Mouse (Mus musculus): ENCODE results near the gene Rgs19. TPM values are rescaled to one million over a fixed set of nuclear protein-coding genes. Genes with fewer than 3 reads are reported as not detected.

Rgs19 gene
- polyA plus RNA-seq, 1 experiment from 2014 or later = 19.0 TPM

DNA sequence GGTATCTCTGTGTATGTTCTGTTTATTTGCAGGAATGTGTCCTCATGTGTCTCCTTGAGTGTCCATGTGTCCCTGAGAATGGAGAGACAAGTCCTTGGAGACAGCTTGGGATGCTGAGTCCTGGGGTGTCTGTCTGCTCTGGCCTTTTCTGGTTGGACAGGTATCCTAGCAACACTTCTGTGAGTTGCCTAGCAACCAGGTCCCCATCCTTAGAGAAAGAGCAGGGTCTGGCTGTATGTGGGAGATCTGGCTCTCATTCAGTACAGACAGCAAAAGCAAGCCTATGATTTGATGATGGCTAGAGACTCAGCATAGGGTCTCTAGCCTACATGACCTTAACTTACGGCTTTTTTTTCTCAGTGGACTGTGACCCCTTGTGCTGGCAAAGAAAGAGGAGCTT lies 20.0 kb upstream of the Rgs19 start:
- no peaks in the 10 kb centered on the region for H3K9me3 ChIP-seq (replicated peaks; ENCODE audit: control insufficient read depth, low read length)
- no peak overlapping the region for H3K4me3 ChIP-seq (ENCODE audit: low read depth, low read length)
- H3K27me3 ChIP-seq (ENCODE audit: control insufficient read depth, insufficient read depth, low read depth, low read length) = no peaks in the 10 kb centered on the region
- 52% methylated on average over 1 of the region's 1 CpGs for WGBS (ENCODE audit: insufficient replicate concordance)
- no peaks in the 10 kb centered on the region for H3K4me1 ChIP-seq (ENCODE audit: control insufficient read depth, low read depth, low read length)
- no peaks in the 10 kb centered on the region for H3K36me3 ChIP-seq (ENCODE audit: control insufficient read depth, insufficient read depth)
- no peak overlapping the region for H3K27ac ChIP-seq (ENCODE audit: low read length)
- no peak for ATAC-seq (ENCODE audit: low read depth)
- H3K4me2 ChIP-seq (ENCODE audit: low read depth, low read length) = no peak overlapping the region
- H3K9ac ChIP-seq (ENCODE audit: low read depth, low read length) = no peak overlapping the region

- H3K4me3 ChIP-seq (ENCODE audit: low read depth, low read length) = no peak overlapping the region
- no peak for ATAC-seq (ENCODE audit: low read depth)
- H3K9ac ChIP-seq (ENCODE audit: low read depth, low read length) = no peak overlapping the region
- H3K9me3 ChIP-seq (replicated peaks; ENCODE audit: control insufficient read depth, low read length) = no peaks in the 10 kb centered on the region
- no peak overlapping the region for H3K27ac ChIP-seq (ENCODE audit: low read length)
- H3K4me2 ChIP-seq (ENCODE audit: low read depth, low read length) = no peak overlapping the region
- WGBS (ENCODE audit: insufficient replicate concordance) = 16% methylated on average over 4 of the region's 4 CpGs
- no peaks in the 10 kb centered on the region for H3K27me3 ChIP-seq (ENCODE audit: control insufficient read depth, insufficient read depth, low read depth, low read length)
- no peaks in the 10 kb centered on the region for H3K36me3 ChIP-seq (ENCODE audit: control insufficient read depth, insufficient read depth)
- no peaks in the 10 kb centered on the region for H3K4me1 ChIP-seq (ENCODE audit: control insufficient read depth, low read depth, low read length)
Measured at GRCm38 (mm10) chr2:181706668-181707067, 12.9 kb upstream of the Rgs19 start.

GRCm38 (mm10) chr2:181698241-181698640 lies 4.5 kb upstream of the Rgs19 start, which contains the start of gene Lkaaear1:
TSS of gene Lkaaear1 (minus strand) at chr2:181698442.
- Histone ChIP-seq H3K27me3 (ENCODE audit: control insufficient read depth, insufficient read depth, low read depth, low read length) (peaks cover 15% of the 10 kb centered on the region), H3K4me3 (ENCODE audit: low read depth, low read length) (no peak within 1 kb of the TSS), H3K9me3 (replicated peaks; ENCODE audit: control insufficient read depth, low read length) (no peaks in the 10 kb centered on the region), H3K4me2 (ENCODE audit: low read depth, low read length) (no peak within 1 kb of the TSS), H3K27ac (ENCODE audit: low read length) (no peak within 1 kb of the TSS), H3K9ac (ENCODE audit: low read depth, low read length) (no peak within 1 kb of the TSS), H3K4me1 (ENCODE audit: control insufficient read depth, low read depth, low read length) (no peaks in the 10 kb centered on the region), H3K36me3 (ENCODE audit: control insufficient read depth, insufficient read depth) (no peaks in the 10 kb centered on the region)
- 42% methylated on average over 5 of the region's 5 CpGs for WGBS (ENCODE audit: insufficient replicate concordance)
- no peak for ATAC-seq (ENCODE audit: low read depth)

- WGBS (ENCODE audit: insufficient replicate concordance) = 70% methylated on average over 33 of the region's 33 CpGs
- H3K27ac ChIP-seq (ENCODE audit: low read length) = no peak overlapping the region
- ATAC-seq (ENCODE audit: low read depth) = no peak
Measured at GRCm38 (mm10) chr2:181696801-181697420, 3.1 kb upstream of the Rgs19 start.

GRCm38 (mm10) chr2:181695776-181696175 lies 2.0 kb upstream of the Rgs19 start:
- H3K4me3 ChIP-seq (ENCODE audit: low read depth, low read length) = no peak overlapping the region
- peaks cover 15% of the 10 kb centered on the region for H3K27me3 ChIP-seq (ENCODE audit: control insufficient read depth, insufficient read depth, low read depth, low read length)
- 84% methylated on average over 1 of the region's 1 CpGs for WGBS (ENCODE audit: insufficient replicate concordance)
- H3K9me3 ChIP-seq (replicated peaks; ENCODE audit: control insufficient read depth, low read length) = no peaks in the 10 kb centered on the region
- no peak for ATAC-seq (ENCODE audit: low read depth)
- H3K36me3 ChIP-seq (ENCODE audit: control insufficient read depth, insufficient read depth) = no peaks in the 10 kb centered on the region
- no peaks in the 10 kb centered on the region; the same call in 1 of the 2 replicates for H3K4me1 ChIP-seq (ENCODE audit: control insufficient read depth, low read depth, low read length)
- no peak overlapping the region for H3K4me2 ChIP-seq (ENCODE audit: low read depth, low read length)
- H3K9ac ChIP-seq (ENCODE audit: low read depth, low read length) = no peak overlapping the region
- H3K27ac ChIP-seq (ENCODE audit: low read length) = no peak overlapping the region

More at GRCm38 (mm10) chr2:181696801-181697420, 3.1 kb upstream of the Rgs19 start:
- Histone ChIP-seq H3K9ac (ENCODE audit: low read depth, low read length) (no peak overlapping the region), H3K4me2 (ENCODE audit: low read depth, low read length) (no peak overlapping the region), H3K36me3 (ENCODE audit: control insufficient read depth, insufficient read depth) (no peaks in the 10 kb centered on the region), H3K9me3 (replicated peaks; ENCODE audit: control insufficient read depth, low read length) (no peaks in the 10 kb centered on the region), H3K4me1 (ENCODE audit: control insufficient read depth, low read depth, low read length) (no peaks in the 10 kb centered on the region; the same call in 1 of the 2 replicates), H3K4me3 (ENCODE audit: low read depth, low read length) (no peak overlapping the region), H3K27me3 (ENCODE audit: control insufficient read depth, insufficient read depth, low read depth, low read length) (peaks cover 15% of the 10 kb centered on the region)

DNA sequence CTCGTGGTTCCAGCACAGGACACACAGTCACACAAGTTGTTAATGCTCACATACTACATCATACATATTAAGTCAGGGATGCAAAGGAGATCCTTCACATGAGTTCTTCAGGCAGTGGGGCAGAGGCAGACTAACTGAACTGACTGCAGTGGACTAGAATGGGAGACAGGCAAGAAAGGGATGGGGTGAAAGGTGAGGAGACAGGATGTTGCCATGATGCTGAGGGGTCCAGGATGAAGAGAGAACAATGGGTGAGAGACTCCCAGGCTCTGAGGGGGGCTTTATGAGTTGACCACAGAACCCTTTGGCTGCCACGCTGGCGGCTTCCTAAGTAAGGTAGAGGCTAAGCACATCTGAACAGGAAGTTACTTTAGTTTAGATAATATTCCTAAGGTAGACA lies 804 bp upstream of the Rgs19 start:
- ATAC-seq (ENCODE audit: low read depth) = no peak
- H3K4me2 ChIP-seq (ENCODE audit: low read depth, low read length) = peak overlapping the region; percentile 67
- WGBS (ENCODE audit: insufficient replicate concordance) = 62% methylated on average over 3 of the region's 3 CpGs

GRCm38 (mm10) chr2:181692304-181692703 lies 1.5 kb downstream of the Rgs19 start:
- H3K27me3 ChIP-seq (ENCODE audit: control insufficient read depth, insufficient read depth, low read depth, low read length) = peaks cover 15% of the 10 kb centered on the region
- H3K4me3 ChIP-seq (ENCODE audit: low read depth, low read length) = peak overlapping the region; percentile 49
- H3K27ac ChIP-seq (ENCODE audit: low read length) = no peak overlapping the region
- H3K4me2 ChIP-seq (ENCODE audit: low read depth, low read length) = peak overlapping the region; percentile 67
- no peak for ATAC-seq (ENCODE audit: low read depth)
- H3K36me3 ChIP-seq (ENCODE audit: control insufficient read depth, insufficient read depth) = no peaks in the 10 kb centered on the region
- H3K9ac ChIP-seq (ENCODE audit: low read depth, low read length) = no peak overlapping the region
- H3K9me3 ChIP-seq (replicated peaks; ENCODE audit: control insufficient read depth, low read length) = no peaks in the 10 kb centered on the region
- no peaks in the 10 kb centered on the region; the same call in 1 of the 2 replicates for H3K4me1 ChIP-seq (ENCODE audit: control insufficient read depth, low read depth, low read length)
- WGBS (ENCODE audit: insufficient replicate concordance) = 48% methylated on average over 3 of the region's 3 CpGs

More for the DNA sequence above, 804 bp upstream of the Rgs19 start:
- H3K27me3 ChIP-seq (ENCODE audit: control insufficient read depth, insufficient read depth, low read depth, low read length) = peaks cover 15% of the 10 kb centered on the region
- H3K9me3 ChIP-seq (replicated peaks; ENCODE audit: control insufficient read depth, low read length) = no peaks in the 10 kb centered on the region
- no peak overlapping the region for H3K9ac ChIP-seq (ENCODE audit: low read depth, low read length)
- no peak overlapping the region for H3K4me3 ChIP-seq (ENCODE audit: low read depth, low read length)
- H3K36me3 ChIP-seq (ENCODE audit: control insufficient read depth, insufficient read depth) = no peaks in the 10 kb centered on the region
- no peaks in the 10 kb centered on the region; the same call in 1 of the 2 replicates for H3K4me1 ChIP-seq (ENCODE audit: control insufficient read depth, low read depth, low read length)
- H3K27ac ChIP-seq (ENCODE audit: low read length) = no peak overlapping the region

DNA sequence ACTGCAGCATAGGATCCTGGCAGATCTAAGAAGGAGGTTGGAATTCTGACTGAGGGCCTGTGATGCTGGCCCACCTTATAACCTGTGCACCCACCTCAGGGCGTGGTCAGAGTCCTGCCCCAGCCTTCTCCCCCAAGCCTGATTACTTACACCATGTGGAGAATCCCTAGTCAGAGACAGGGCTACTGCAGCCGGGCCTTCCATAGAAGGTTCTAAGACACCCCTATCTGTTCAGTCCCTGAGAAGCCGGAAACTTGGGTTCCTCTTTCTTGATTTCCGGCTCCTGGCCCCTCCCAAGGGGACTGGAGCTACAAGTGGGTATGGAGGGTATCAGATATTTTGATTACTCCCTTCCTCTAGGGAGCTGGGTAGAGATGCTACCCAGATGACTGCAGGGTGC lies 2.2 kb downstream of the Rgs19 start:
- Histone ChIP-seq H3K4me3 (ENCODE audit: low read depth, low read length) (peak overlapping the region; percentile 49), H3K27me3 (ENCODE audit: control insufficient read depth, insufficient read depth, low read depth, low read length) (peaks cover 15% of the 10 kb centered on the region), H3K27ac (ENCODE audit: low read length) (no peak overlapping the region), H3K36me3 (ENCODE audit: control insufficient read depth, insufficient read depth) (no peaks in the 10 kb centered on the region), H3K4me1 (ENCODE audit: control insufficient read depth, low read depth, low read length) (no peaks in the 10 kb centered on the region; the same call in 1 of the 2 replicates), H3K9ac (ENCODE audit: low read depth, low read length) (no peak overlapping the region), H3K9me3 (replicated peaks; ENCODE audit: control insufficient read depth, low read length) (no peaks in the 10 kb centered on the region), H3K4me2 (ENCODE audit: low read depth, low read length) (peak overlapping the region; percentile 37)
- ATAC-seq (ENCODE audit: low read depth) = no peak
- WGBS (ENCODE audit: insufficient replicate concordance) = 26% methylated on average over 4 of the region's 4 CpGs

- Histone ChIP-seq H3K9ac (ENCODE audit: low read depth, low read length) (peak overlapping the region; percentile 12; the same call in 1 of the 2 replicates), H3K4me2 (ENCODE audit: low read depth, low read length) (peak overlapping the region; percentile 37)
Measured at GRCm38 (mm10) chr2:181691083-181691482, 2.7 kb downstream of the Rgs19 start.

More at GRCm38 (mm10) chr2:181691083-181691482, 2.7 kb downstream of the Rgs19 start:
- peak overlapping the region; percentile 49 for H3K4me3 ChIP-seq (ENCODE audit: low read depth, low read length)
- no peaks in the 10 kb centered on the region for H3K9me3 ChIP-seq (replicated peaks; ENCODE audit: control insufficient read depth, low read length)
- H3K36me3 ChIP-seq (ENCODE audit: control insufficient read depth, insufficient read depth) = no peaks in the 10 kb centered on the region
- no peak overlapping the region for H3K27ac ChIP-seq (ENCODE audit: low read length)
- WGBS (ENCODE audit: insufficient replicate concordance) = 51% methylated on average over 6 of the region's 6 CpGs
- peaks cover 15% of the 10 kb centered on the region for H3K27me3 ChIP-seq (ENCODE audit: control insufficient read depth, insufficient read depth, low read depth, low read length)
- H3K4me1 ChIP-seq (ENCODE audit: control insufficient read depth, low read depth, low read length) = no peaks in the 10 kb centered on the region; the same call in 1 of the 2 replicates
- no peak for ATAC-seq (ENCODE audit: low read depth)

Data from liver, embryonic 16.5 days (tissue).